ENCODE assay signal across 9 mouse cellular contexts in the genomic region with DNA sequence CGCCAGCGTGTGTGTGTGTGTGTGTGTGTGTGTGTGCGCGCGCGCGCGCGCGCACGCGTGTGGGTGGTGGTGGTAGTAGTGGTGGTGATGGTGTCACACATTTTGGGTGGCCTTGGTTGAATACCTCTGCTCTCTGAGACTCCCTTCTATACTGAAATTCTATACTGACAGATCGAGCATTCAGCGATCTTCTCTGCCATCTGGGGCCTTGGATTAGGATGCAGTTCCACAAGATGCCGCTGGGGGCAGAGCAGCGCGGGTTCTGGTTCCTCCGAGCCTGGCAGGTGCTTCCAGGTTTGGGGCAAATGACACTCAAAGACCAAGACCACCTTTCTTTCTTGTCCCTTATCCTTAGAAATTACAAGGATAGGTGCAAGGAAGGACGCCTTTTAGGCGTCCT. TPM values are rescaled to one million over a fixed set of nuclear protein-coding genes. Genes with fewer than 3 reads are reported as not detected.
A peak's percentile ranks its signal among the peaks of the same experiment; 100 is the strongest.
DNase-seq lines count a peak whose midpoint lies in the region; ATAC-seq and TF ChIP-seq lines count a peak whose summit lies in the region.
"Had no signal": no experiment of that assay in that cellular context is flagged by ENCODE, and none has a peak within 500 bp of the region (broad histone marks: within the 10 kb centered on the region; RNA-seq: fewer than 3 reads in every experiment).

No protein-coding gene starts in this region.

- H3K9me3 ChIP-seq in G1E (replicated peaks), result peaks cover 8% of the 10 kb centered on the region
- no peaks in the 10 kb centered on the region for H3K9me3 ChIP-seq in hindbrain, embryonic 11.5 days (ENCODE audit: control insufficient read depth, low read length)
- no peaks in the 10 kb centered on the region for H3K9me3 ChIP-seq in lung, postnatal 0 days (ENCODE audit: low read length)

- H3K27me3 ChIP-seq in G1E (ENCODE audit: insufficient read depth, low read length), result peaks cover 50% of the 10 kb centered on the region
- no peaks in the 10 kb centered on the region for H3K27me3 ChIP-seq in cerebellum, adult 2 months (ENCODE audit: control insufficient read depth, insufficient read depth, low read length)
- peaks cover 10% of the 10 kb centered on the region; the same call in 1 of the 2 replicates for H3K27me3 ChIP-seq in hindbrain, embryonic 11.5 days (ENCODE audit: control insufficient read depth, insufficient read depth, low read length)
- H3K27me3 ChIP-seq in lung, postnatal 0 days (replicated peaks; ENCODE audit: insufficient read depth, low read length), result peaks cover 6% of the 10 kb centered on the region; the same call in 1 of the 2 replicates

- no peak overlapping the region for H3K9ac ChIP-seq in hindbrain, embryonic 11.5 days (ENCODE audit: low read depth, low read length)
- H3K9ac ChIP-seq in lung, postnatal 0 days (replicated peaks; ENCODE audit: low read depth), result no peak overlapping the region

- no peaks in the 10 kb centered on the region for H3K36me3 ChIP-seq in G1E (replicated peaks)
- no peaks in the 10 kb centered on the region for H3K36me3 ChIP-seq in hindbrain, embryonic 11.5 days (ENCODE audit: control insufficient read depth, insufficient read depth, low read length)
- no peaks in the 10 kb centered on the region for H3K36me3 ChIP-seq in lung, postnatal 0 days (ENCODE audit: insufficient read depth, low read length)

- no peak for ATAC-seq in G1E (ENCODE audit: extremely low read depth, insufficient number of reproducible peaks, low FRiP score, poor library complexity, severe bottlenecking)
- ATAC-seq in hindbrain, embryonic 11.5 days (ENCODE audit: low FRiP score), result peak; percentile 39
- no peak for ATAC-seq in lung, postnatal 0 days

- peak overlapping the region; percentile 36 for H3K4me2 ChIP-seq in hindbrain, embryonic 11.5 days (replicated peaks; ENCODE audit: low read depth, low read length)
- H3K4me2 ChIP-seq in lung, postnatal 0 days (replicated peaks; ENCODE audit: low read depth, low read length), result peak overlapping the region; percentile 33; the same call in 1 of the 2 replicates

- no peak overlapping the region for H3K4me3 ChIP-seq in G1E (ENCODE audit: low read depth, low read length)
- peak overlapping the region; percentile 17 for H3K4me3 ChIP-seq in cerebellum, adult 2 months (replicated peaks; ENCODE audit: insufficient read depth, low read depth, low read length)
- H3K4me3 ChIP-seq in hindbrain, embryonic 11.5 days (ENCODE audit: low read depth, low read length), result peak overlapping the region; percentile 20; the same call in 1 of the 2 replicates
- no peak overlapping the region for H3K4me3 ChIP-seq in lung, postnatal 0 days (ENCODE audit: low read depth, low read length)

- peaks cover 18% of the 10 kb centered on the region for H3K4me1 ChIP-seq in G1E (ENCODE audit: insufficient read depth, low read depth, low read length)
- peaks cover 3% of the 10 kb centered on the region; the same call in 1 of the 2 replicates for H3K4me1 ChIP-seq in cerebellum, adult 2 months (ENCODE audit: control insufficient read depth, insufficient read depth, low read length)
- peaks cover 7% of the 10 kb centered on the region; the same call in 1 of the 2 replicates for H3K4me1 ChIP-seq in hindbrain, embryonic 11.5 days (replicated peaks; ENCODE audit: control insufficient read depth, insufficient read depth, low read length)
- H3K4me1 ChIP-seq in lung, postnatal 0 days (ENCODE audit: insufficient read depth, low read depth, low read length), result no peaks in the 10 kb centered on the region

- WGBS in cerebellum, adult 2 months, result 1% methylated on average over 20 of the region's 20 CpGs
- 1% methylated on average over 20 of the region's 20 CpGs for WGBS in hindbrain, embryonic 11.5 days
- WGBS in lung, postnatal 0 days, result 3% methylated on average over 18 of the region's 20 CpGs

- peak; percentile 46 for DNase-seq in G1E (ENCODE audit: low spot score)
- peak; percentile 64 to 78 for DNase-seq in cerebellum, adult 2 months
- DNase-seq in forelimb bud, embryonic 11.5 days (ENCODE audit: low read depth, low spot score), result peak; percentile 57
- DNase-seq in hindbrain, embryonic 11.5 days (ENCODE audit: low spot score), result peak; percentile 89
- peak; percentile 43 for DNase-seq in layer of hippocampus, adult 9-11 months
- DNase-seq in lung, postnatal 0 days (ENCODE audit: low spot score), result peak; percentile 34
- peak; percentile 60 for DNase-seq in retina, adult 2 months (ENCODE audit: low read depth, low spot score)
- DNase-seq in thymus, postnatal 25 days, result peak; percentile 75

- TF ChIP-seq POLR2A in cerebellum, adult 2 months (IDR thresholded peaks at IDR 0.05; ENCODE audit: borderline replicate concordance, insufficient read depth, low read length), result no peak

- no peak for TF ChIP-seq EP300 in lung, postnatal 0 days (IDR thresholded peaks at IDR 0.05)

- no peak overlapping the region for H3K27ac ChIP-seq in cerebellum, adult 2 months (ENCODE audit: insufficient read depth, low read length)
- peak overlapping the region; percentile 36; the same call in 1 of the 2 replicates for H3K27ac ChIP-seq in hindbrain, embryonic 11.5 days (ENCODE audit: low read depth, low read length)
- no peak overlapping the region for H3K27ac ChIP-seq in lung, postnatal 0 days (ENCODE audit: low read length)

- TF ChIP-seq CTCF in G1E (IDR thresholded peaks at IDR 0.05; ENCODE audit: low read depth, low read length), result peak; percentile 63
- peak; percentile 76 for TF ChIP-seq CTCF in cerebellum, adult 2 months (IDR thresholded peaks at IDR 0.05; ENCODE audit: borderline replicate concordance, insufficient read depth, low read depth, low read length)
- peak; percentile 81 for TF ChIP-seq CTCF in lung, postnatal 0 days (IDR thresholded peaks at IDR 0.05)

RNA-seq across cellular contexts. Expression of gene Arhgap40, which starts 43.6 kb away (rescaled TPM):
- total RNA-seq in G1E (2014; fragmentation: Nextera tagmentation), result not detected in 2 replicates
- not detected in 2 replicates for total RNA-seq in G1E (2017)
- not detected in 2 replicates for polyA plus RNA-seq in G1E (2012)
- 0.16 and 0.20 TPM in 2 replicates for polyA plus RNA-seq in cerebellum, adult 2 months (2012; rRNA removed)
- polyA plus RNA-seq in hindbrain, embryonic 11.5 days (2014; fragmentation: Nextera tagmentation; extraction: Ambion mirVana), result 0.37 and 0.54 TPM in 2 replicates
- polyA plus RNA-seq in lung, postnatal 0 days (2015; fragmentation: Nextera tagmentation; extraction: Ambion mirVana), result 0.18 and 0.40 TPM in 2 replicates

RNA-seq across cellular contexts. Expression of gene Adig, which starts 53.8 kb away (rescaled TPM):
- total RNA-seq in G1E (2014; fragmentation: Nextera tagmentation) (not detected in 2 replicates), G1E (2017) (not detected in 2 replicates)
- not detected in 2 replicates for polyA plus RNA-seq in G1E (2012)
- polyA plus RNA-seq in cerebellum, adult 2 months (2012; rRNA removed), result 0.43 TPM in 1 of 2 replicates, not detected in the other
- not detected in 2 replicates for polyA plus RNA-seq in hindbrain, embryonic 11.5 days (2014; fragmentation: Nextera tagmentation; extraction: Ambion mirVana)
- 0.45 and 0.62 TPM in 2 replicates for polyA plus RNA-seq in lung, postnatal 0 days (2015; fragmentation: Nextera tagmentation; extraction: Ambion mirVana)

RNA-seq across cellular contexts. Expression of gene Slc32a1, which starts 54.3 kb away (rescaled TPM):
- not detected in 2 replicates for total RNA-seq in G1E (2014; fragmentation: Nextera tagmentation)
- not detected in 2 replicates for total RNA-seq in G1E (2017)
- 0.02 TPM in 1 of 2 replicates, not detected in the other for polyA plus RNA-seq in G1E (2012)
- polyA plus RNA-seq in cerebellum, adult 2 months (2012; rRNA removed), result 218 TPM in 2 replicates
- polyA plus RNA-seq in hindbrain, embryonic 11.5 days (2014; fragmentation: Nextera tagmentation; extraction: Ambion mirVana), result 1.9 and 2.9 TPM in 2 replicates
- not detected in 2 replicates for polyA plus RNA-seq in lung, postnatal 0 days (2015; fragmentation: Nextera tagmentation; extraction: Ambion mirVana)
- polyA plus RNA-seq: gonadal fat pad, adult 2 months had no signal

Comparison
In these comparisons a context has a peak if more than half of its experiments do, and no peak if none do; other contexts are left out.
1. DNase-seq: peak in every context shown above with its lines; median percentile 89 in hindbrain, embryonic 11.5 days; 75 in thymus, postnatal 25 days; 71 in cerebellum, adult 2 months; 60 in retina, adult 2 months; 57 in forelimb bud, embryonic 11.5 days; 46 in G1E; 43 in layer of hippocampus, adult 9-11 months; 34 in lung, postnatal 0 days.
2. H3K4me3 ChIP-seq: peak in cerebellum, adult 2 months (single experiment) and hindbrain, embryonic 11.5 days (single experiment); none in G1E (single experiment) and lung, postnatal 0 days (single experiment).
3. RNA of gene Slc32a1, which starts 54.3 kb away (polyA plus RNA-seq): 218 TPM in cerebellum, adult 2 months; 1.9 to 2.9 TPM in hindbrain, embryonic 11.5 days, 0.02 TPM in G1E and not detected in lung, postnatal 0 days; every median in the first group is over 10 times any median in the second.
4. Peak in every context shown above with its lines, with median percentiles within 50 percentile points of each other: CTCF ChIP-seq.